Mouse (Mus musculus): ENCODE results near the gene Zkscan14.
"Not testable (repeated sequence)": the region's sequence is repeated elsewhere in the genome, so short reads cannot be mapped to it uniquely, and the experiment has no call there.

The Zkscan14 gene

DNA sequence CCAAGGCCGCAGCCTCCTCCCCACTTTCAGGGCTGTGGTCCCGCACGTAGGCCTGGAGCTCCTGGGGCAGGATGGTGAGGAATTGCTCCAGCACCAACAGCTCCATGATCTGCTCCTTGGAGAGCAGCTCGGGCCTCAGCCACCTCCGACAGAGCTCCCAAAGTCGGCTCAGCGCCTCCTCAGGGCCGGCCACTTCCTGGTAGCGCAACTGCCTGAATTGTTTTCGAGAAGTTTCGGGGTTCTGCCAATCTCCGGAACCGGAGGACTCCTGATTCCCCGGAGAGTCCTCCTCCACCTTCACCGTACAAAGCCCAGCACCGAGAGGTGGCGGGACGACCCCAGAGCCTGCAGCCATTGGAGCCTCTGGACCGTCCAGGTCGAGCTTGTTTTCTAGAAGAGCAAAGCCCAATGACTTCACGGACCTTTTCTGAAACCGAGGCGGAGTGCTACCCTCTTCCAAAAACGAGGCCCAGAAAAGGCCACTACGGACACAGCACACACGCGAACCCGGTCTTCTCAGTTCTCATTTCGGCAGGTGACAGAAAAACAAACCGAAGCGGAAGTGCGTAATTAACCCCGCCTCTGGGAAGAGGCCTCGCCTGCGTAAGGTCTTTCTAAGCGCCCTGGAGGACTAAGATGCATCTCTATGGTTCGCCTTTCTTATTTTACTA is at the start of gene Zkscan14:
Gene Zkscan14, minus strand, starts transcription at position 548 of the 671 bp plus-strand sequence.
- DNase-seq (ENCODE audit: low spot score in 2 of 2), result peak; percentile 85 to 86

DNA sequence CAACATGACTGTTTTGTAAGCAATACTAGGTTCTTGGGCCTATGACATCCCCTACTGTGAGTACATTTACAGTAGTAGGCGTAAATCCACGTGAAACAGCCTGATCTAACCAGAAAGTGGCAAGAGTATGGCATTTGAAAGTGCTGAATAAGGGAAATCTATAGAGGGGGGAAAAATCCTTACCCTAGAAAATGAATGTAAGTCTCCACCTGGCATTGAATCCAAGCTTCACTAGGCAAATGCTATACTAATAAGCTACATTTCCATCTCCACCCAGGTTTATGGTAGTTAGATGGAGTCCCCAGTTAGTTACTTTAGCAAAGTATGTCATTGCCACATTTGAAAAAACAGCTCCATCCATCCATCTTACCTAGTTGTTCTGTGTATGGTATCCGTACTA is 47.9 kb upstream of the Zkscan14 start:
- no peak for DNase-seq (ENCODE audit: low spot score in 2 of 2)

DNA sequence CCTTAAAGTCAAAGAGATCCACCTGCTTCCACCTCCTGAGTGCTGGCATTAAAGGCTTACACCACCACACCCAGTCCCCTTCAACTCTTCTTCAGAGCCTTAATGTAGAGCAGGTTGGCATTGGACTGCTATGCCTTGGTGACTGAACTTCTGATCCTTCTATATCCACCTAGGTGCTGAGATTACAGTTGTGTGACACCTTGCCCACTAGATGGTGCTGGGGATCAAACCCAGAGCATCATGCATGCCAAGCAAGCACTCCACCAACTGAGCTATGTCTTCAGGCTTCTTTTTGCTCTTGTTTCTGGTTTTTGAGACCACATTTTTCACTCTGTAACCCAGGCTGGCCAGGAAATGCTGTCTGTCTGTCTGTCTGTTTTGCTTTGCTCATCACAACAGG is 33.0 kb upstream of the Zkscan14 start:
- DNase-seq (ENCODE audit: low spot score in 2 of 2), result peak in 1 of 2 experiments; percentile 38

- no peak for DNase-seq (ENCODE audit: low spot score in 2 of 2)
These were observed 30.3 kb upstream of the Zkscan14 start for GRCm38 (mm10) chr5:145231893-145232411.

DNA sequence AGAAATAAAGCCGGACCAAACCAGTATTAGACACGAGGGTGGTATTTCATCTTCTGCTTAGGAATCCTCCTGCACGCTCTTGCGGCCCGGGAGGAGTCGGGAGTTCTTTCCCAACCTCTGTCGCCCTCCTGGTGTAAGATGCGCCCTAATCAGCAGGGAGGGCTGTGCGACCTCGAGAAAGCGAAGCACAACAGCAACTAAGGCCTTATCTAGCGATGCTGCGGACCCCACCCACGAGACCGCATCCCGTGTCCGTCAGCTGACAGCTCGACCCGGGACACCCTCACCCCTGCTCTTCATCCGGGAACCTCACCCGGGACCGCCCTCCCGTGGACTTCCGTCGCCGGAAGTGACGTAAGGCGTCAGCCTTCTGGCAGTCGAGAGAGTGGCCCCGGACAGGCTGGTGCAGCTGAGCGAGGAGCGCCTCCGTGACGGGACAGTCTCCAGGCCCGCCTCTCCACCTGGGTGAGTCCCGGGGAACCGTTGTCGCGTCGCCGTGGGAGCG is 29.8 kb upstream of the Zkscan14 start, which contains the start of gene Zfp655:
Gene Zfp655, plus strand, starts transcription at position 349 of the 505 bp plus-strand sequence.
- peak; percentile 98 to 99 for DNase-seq (ENCODE audit: low spot score in 2 of 2)

GRCm38 (mm10) chr5:145230641-145231040 is 29.0 kb upstream of the Zkscan14 start:
- no peak for DNase-seq (ENCODE audit: low spot score in 2 of 2)

- DNase-seq (ENCODE audit: low spot score in 2 of 2), result not testable (repeated sequence)
These were observed 27.6 kb upstream of the Zkscan14 start for GRCm38 (mm10) chr5:145229283-145229682.

DNA sequence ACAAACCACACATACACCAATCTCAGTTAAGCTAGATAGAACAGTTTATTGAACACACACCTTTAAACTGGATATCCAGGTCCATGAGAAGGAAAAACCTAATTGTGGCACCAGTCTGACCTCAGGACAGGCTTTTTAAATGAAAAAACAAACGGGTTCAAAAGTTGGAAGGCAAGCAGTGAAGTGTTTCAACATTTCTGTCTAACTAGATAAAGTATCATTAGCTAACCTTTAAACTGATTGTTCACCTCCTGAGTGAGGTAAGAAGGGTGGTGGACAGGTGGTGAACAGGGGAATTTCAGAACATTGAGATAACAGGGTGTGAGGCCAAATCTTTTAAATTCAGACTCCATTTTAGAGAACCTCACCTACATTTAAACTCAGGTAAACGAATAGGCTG is 24.8 kb upstream of the Zkscan14 start:
- DNase-seq (ENCODE audit: low spot score in 2 of 2), result no peak

GRCm38 (mm10) chr5:145223395-145223794 is 21.7 kb upstream of the Zkscan14 start:
- DNase-seq (ENCODE audit: low spot score in 2 of 2), result no peak

DNA sequence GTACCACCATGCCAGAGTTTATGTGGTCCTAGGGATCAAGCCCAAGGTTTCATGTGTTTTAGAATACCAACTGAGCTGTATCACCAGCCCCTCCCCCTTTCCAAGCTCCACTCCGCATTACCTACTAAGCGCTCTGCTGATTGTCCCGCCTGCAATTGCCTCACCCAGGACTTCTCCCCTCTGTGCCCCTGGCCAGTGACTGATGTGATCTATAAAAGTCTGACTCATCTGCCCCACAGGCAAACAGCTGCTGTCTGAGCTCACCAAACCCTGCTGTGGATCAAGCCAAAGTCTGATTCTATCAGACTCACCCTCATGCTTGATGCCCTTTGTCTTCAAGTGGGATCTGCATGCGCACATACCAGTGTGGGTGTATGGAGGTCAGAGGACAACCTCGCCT is 21.2 kb upstream of the Zkscan14 start:
- no peak for DNase-seq (ENCODE audit: low spot score in 2 of 2)

DNA sequence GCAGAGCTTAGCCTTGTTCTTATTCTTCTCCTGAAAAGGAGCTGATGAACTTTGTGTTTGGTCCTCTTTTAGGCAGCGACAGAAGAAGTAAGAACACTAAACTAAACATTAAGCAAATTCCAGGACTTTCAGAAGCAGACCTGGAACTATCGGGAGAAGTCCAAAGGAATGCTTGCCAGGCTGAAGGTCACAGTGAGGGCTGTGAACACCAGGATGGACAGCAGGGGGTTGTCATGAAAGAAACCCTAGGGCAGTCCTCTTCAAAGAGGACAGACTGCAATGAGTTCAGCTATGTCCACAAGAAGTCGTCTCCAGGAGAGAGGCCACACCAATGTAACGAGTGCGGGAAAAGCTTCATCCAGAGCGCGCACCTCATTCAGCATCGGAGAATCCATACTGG is 18.3 kb upstream of the Zkscan14 start:
- DNase-seq (ENCODE audit: low spot score in 2 of 2), result no peak

DNA sequence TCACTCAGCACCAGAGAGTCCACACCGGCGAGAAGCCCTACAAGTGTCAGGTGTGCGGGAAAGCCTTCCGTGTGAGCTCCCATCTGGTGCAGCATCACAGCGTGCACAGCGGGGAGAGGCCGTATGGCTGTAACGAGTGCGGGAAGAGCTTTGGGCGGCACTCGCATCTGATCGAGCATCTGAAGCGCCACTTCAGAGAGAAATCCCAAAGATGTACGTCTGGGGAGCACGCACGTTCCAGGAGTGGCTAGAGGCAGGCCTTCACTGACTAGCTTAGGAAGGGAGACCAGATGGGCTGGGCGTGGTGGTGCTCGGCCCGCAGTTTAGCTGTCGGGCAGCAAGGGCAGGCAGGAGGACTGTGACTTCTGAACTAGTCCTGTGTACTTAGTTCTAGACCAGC is 17.0 kb upstream of the Zkscan14 start:
- no peak for DNase-seq (ENCODE audit: low spot score in 2 of 2)

DNA sequence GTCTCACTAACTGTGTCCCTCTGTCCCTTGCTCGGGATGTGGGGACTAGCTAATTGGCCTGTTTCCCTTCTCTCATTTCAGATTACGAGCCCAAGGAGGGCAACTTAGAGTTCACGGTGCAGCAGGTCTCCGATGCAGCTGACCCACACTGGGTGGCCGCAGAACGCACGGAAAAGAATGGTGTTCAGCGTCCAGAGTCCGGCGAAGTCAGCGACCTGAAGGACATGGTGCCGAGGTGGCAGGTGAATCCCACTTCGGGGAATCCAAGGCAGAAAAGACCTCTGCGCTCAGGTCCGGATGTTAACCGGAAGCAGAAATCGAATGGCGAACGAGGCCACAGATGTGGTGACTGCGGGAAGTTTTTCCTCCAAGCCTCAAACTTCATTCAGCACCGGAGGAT is 16.5 kb upstream of the Zkscan14 start:
- no peak for DNase-seq (ENCODE audit: low spot score in 2 of 2)

DNA sequence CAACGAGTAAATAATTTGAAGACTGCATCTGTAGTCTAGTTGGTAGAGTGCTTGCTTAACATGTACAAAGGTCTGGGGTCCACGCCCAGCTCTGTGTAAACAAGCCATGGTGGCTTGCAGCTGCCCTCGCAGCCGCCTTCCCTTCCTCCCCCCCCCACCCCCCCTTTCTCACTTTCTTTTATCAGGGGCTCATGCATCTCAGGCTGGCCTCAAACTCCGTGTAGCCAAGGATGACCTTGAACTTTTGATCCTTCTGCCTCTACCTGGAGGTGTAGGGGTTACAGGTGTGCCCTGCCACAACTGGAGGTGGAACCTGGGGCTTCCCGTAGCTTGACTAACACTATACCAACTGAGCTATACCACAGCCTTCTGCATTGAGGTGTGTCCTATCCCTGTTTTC is 16.1 kb upstream of the Zkscan14 start:
- no peak for DNase-seq (ENCODE audit: low spot score in 2 of 2)

GRCm38 (mm10) chr5:145214679-145215078 is 13.0 kb upstream of the Zkscan14 start:
- DNase-seq (ENCODE audit: low spot score in 2 of 2), result no peak

DNA sequence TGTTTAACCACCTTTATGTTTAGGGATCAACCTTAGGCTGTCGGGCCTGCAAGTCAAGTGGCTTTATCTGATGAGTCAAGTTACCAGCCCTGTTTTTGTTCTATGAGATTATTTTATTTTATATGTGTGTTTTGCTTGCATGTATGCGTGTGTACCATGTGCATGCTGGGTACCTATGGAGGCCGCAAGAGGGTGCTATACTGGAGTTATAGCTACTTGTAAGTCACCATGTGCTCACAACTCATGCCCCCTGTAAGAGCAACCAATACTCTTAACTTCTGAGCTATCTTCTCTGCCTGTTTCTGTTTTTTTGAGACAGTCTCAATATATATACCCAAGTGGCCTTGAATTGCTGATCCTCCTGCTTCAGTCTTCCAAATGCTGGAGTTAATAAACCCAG is 11.8 kb upstream of the Zkscan14 start:
- DNase-seq (ENCODE audit: low spot score in 2 of 2), result no peak

GRCm38 (mm10) chr5:145212216-145212615 is 10.5 kb upstream of the Zkscan14 start:
- no peak for DNase-seq (ENCODE audit: low spot score in 2 of 2)

DNA sequence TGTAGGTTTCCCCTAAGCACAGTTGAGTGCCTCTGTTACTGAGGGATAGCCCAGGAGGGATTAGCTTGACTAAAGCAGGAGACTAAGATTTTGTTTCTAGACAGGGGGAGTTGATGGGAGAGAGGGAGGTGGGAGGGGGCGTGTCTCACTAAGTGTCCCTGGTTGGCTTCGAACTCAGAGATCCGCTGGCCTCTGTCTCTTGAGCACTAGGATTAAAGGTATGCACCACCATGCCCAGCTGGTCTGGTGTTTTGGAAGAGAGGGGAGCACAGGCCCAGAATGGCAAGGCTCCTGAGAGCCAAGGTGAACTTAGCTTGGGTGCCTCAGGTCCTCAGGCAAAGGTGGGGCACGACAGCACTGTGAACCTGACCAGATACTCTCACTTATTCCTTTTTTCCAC is 9.7 kb upstream of the Zkscan14 start:
- no peak for DNase-seq (ENCODE audit: low spot score in 2 of 2)

DNA sequence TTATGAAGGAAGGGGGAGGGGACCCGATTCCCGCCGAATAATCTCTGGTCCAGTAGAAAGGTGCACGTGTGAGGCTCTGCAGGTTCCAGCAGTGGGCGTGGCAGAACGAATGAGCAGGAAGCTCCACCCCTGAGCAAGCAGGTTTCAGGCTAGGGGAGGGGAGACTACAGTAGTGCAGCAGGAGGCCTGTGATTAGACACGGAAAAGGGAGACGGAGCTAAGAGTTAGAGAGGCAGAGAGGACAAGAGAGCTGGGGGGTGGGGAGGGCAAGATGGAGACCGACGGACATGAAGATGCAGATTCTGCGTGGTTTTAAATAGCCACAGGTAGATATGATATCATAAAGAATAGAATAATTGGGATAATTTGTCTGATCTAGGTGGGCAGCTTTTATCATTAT is 6.7 kb upstream of the Zkscan14 start:
- DNase-seq (ENCODE audit: low spot score in 2 of 2), result not testable (repeated sequence)

DNA sequence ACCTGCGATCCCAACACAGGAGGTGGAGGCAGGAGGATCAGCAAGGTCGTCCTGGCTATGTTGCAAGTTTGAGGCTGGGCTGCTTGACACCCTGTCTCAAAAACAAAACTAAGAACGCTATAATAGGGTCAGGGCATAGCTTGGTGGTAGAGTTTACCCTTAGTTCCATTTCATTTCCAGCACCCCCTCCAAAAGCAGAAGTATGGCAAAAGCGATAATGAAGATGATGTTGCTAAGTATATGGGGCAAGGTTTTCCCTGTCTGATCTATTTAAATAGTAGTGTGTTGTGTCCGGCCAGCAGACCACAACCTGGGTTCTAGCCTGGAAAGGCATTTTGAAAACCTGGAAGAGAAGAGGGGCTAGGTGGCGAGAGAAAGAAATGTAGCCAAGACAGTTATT is 6.3 kb upstream of the Zkscan14 start:
- no peak for DNase-seq (ENCODE audit: low spot score in 2 of 2)

- no peak for DNase-seq (ENCODE audit: low spot score in 2 of 2)
These were observed 5.7 kb upstream of the Zkscan14 start for GRCm38 (mm10) chr5:145207385-145207784.

DNA sequence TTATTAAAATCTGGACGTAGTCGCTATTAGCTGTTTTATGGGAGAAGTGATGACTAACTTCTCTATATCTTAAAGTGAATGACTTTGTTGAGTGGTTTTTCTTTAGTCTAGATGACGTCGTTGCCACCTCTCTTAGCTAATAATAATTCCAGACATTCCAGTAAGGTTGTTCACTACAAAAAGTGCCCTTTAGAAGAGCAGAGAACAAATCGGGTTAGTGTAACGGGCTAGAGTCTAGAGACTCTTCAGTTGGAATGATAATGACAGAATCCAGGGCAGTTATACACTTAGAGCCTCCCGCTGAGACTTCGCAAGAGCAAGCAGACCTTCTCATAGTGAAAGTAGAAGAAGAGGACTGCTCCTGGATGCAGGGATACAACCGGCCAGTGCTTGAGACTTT is 3.4 kb upstream of the Zkscan14 start:
- no peak for DNase-seq (ENCODE audit: low spot score in 2 of 2)

- DNase-seq (ENCODE audit: low spot score in 2 of 2), result peak; percentile 99
These were observed 2.4 kb upstream of the Zkscan14 start, which contains the start of gene Zkscan5 for GRCm38 (mm10) chr5:145203936-145204691. Zkscan5 (plus strand) TSS chr5:145204562.
